Mouse (Mus musculus) heart, embryonic 12.5 days (tissue): ENCODE results near the gene Csf3. TPM values are rescaled to one million over a fixed set of nuclear protein-coding genes. Genes with fewer than 3 reads are reported as not detected.
"Not testable (repeated sequence)": the region's sequence is repeated elsewhere in the genome, so short reads cannot be mapped to it uniquely, and the experiment has no call there.

Experiments used
- ATAC-seq: fragments of 200-750 bp; cut with Nextera tagmentation; 2 replicates; pipeline ENCODE4 v1.8.0; 2017; ENCODE audit warnings: moderate TSS enrichment, moderate library complexity; ENCODE audit not compliant: insufficient number of reproducible peaks, low FRiP score
- H3K27ac ChIP-seq: fragments of 300-500 bp; sonication (generic); 2 replicates; pipeline ENCODE4 v1.5.1; 2016; ENCODE audit warnings: mild to moderate bottlenecking, moderate library complexity; ENCODE audit not compliant: poor library complexity, severe bottlenecking
- H3K27me3 ChIP-seq: fragments of 300-500 bp; sonication (generic); replicated peaks from 2 replicates; pipeline ENCODE4 v1.6.1; 2016; ENCODE audit warnings: mild to moderate bottlenecking, moderate library complexity
- H3K36me3 ChIP-seq: fragments of 300-500 bp; sonication (generic); 2 replicates; pipeline ENCODE4 v1.6.1; 2016; ENCODE audit warnings: mild to moderate bottlenecking, moderate library complexity
- H3K4me1 ChIP-seq: fragments of 300-500 bp; sonication (generic); replicated peaks from 2 replicates; pipeline ENCODE4 v1.6.1; 2016; ENCODE audit warnings: mild to moderate bottlenecking
- H3K4me2 ChIP-seq: fragments of 300-500 bp; sonication (generic); 2 replicates; pipeline ENCODE4 v1.6.1; 2016; ENCODE audit warnings: mild to moderate bottlenecking, moderate library complexity
- H3K4me3 ChIP-seq: fragments of 300-500 bp; sonication (generic); 2 replicates; pipeline ENCODE4 v1.5.1; 2016; ENCODE audit warnings: mild to moderate bottlenecking
- H3K9ac ChIP-seq: fragments of 300-500 bp; sonication (generic); 2 replicates; pipeline ENCODE4 v1.6.1; 2016; ENCODE audit warnings: mild to moderate bottlenecking, moderate library complexity
- H3K9me3 ChIP-seq: fragments of 300-500 bp; sonication (generic); replicated peaks from 2 replicates; pipeline ENCODE4 v1.6.1; 2016; ENCODE audit warnings: mild to moderate bottlenecking, moderate library complexity
- WGBS: fragments of 180-500 bp; shearing (Covaris S2); methylation state at CpG from one replicate; pipeline ENCODE4 v1.1.7; 2016; 5-methylcytosine and 5-hydroxymethylcytosine counted together
- polyA plus RNA-seq: library from polyadenylated mRNA; unstranded; fragments of >200 nt; fragmentation: Nextera tagmentation; extraction: Ambion mirVana; gene quantifications from 2 replicates; pipeline ENCODE4 v1.2.1, GENCODE M21; 2016

The Csf3 gene
- polyA plus RNA-seq, 1 experiment from 2014 or later = not detected

- not testable (repeated sequence) for H3K27ac ChIP-seq, H3K4me2 ChIP-seq, H3K9ac ChIP-seq, H3K9me3 ChIP-seq, H3K27me3 ChIP-seq, ATAC-seq, H3K4me3 ChIP-seq
- 86% methylated on average over 4 of the region's 4 CpGs for WGBS
- Histone ChIP-seq H3K36me3 (peaks cover 14% of the 10 kb centered on the region), H3K4me1 (peaks cover 15% of the 10 kb centered on the region)
Observed at GRCm38 (mm10) chr11:98680595-98680994, 20.5 kb upstream of the Csf3 start.

- ATAC-seq = no peak
- Histone ChIP-seq H3K4me2 (no peak overlapping the region), H3K9ac (no peak overlapping the region), H3K36me3 (peaks cover 20% of the 10 kb centered on the region), H3K9me3 (no peaks in the 10 kb centered on the region), H3K27me3 (no peaks in the 10 kb centered on the region), H3K4me3 (no peak overlapping the region), H3K4me1 (peaks cover 11% of the 10 kb centered on the region), H3K27ac (no peak overlapping the region)
- WGBS = 72% methylated on average over 4 of the region's 4 CpGs
Observed at GRCm38 (mm10) chr11:98681186-98681585, 19.9 kb upstream of the Csf3 start.

GRCm38 (mm10) chr11:98681786-98682745 lies 19.0 kb upstream of the Csf3 start, which contains the start of gene Psmd3:
Gene Psmd3 (plus strand): TSS chr11:98682554.
- Histone ChIP-seq H3K4me3 (peak within 1 kb of the TSS; percentile 84), H3K27me3 (no peaks in the 10 kb centered on the region), H3K27ac (peak within 1 kb of the TSS; percentile 36), H3K4me1 (peaks cover 8% of the 10 kb centered on the region), H3K36me3 (peaks cover 28% of the 10 kb centered on the region), H3K4me2 (peak within 1 kb of the TSS; percentile 95), H3K9ac (peak within 1 kb of the TSS; percentile 95), H3K9me3 (no peaks in the 10 kb centered on the region)
- 5% methylated on average over 45 of the region's 45 CpGs for WGBS
- peak; percentile 96 for ATAC-seq

DNA sequence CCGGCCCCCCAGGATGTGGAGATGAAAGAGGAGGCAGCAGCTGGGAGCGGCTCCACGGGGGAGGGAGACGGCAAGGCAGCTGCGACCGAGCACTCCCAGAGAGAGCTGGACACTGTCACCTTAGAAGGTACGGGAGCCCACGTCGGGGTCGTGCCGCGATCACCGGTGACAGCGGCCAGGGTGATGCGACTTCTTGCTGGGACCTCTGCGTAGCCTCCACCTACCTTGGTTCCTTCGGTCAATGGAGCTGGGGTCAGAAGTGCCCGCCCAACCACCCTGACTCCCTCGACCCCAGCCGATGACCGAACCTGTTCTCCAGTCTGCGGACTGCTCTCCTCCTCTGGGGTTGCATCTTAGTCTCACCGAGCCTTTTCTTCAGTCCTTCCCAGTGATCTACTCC lies 18.3 kb upstream of the Csf3 start:
- Histone ChIP-seq H3K27me3 (no peaks in the 10 kb centered on the region), H3K4me1 (peaks cover 8% of the 10 kb centered on the region), H3K9ac (peak overlapping the region; percentile 95), H3K36me3 (peaks cover 36% of the 10 kb centered on the region), H3K4me3 (peak overlapping the region; percentile 84), H3K9me3 (no peaks in the 10 kb centered on the region), H3K4me2 (peak overlapping the region; percentile 95), H3K27ac (peak overlapping the region; percentile 36)
- under 1% methylated on average over 23 of the region's 23 CpGs for WGBS
- peak; percentile 10 for ATAC-seq

- H3K27me3 ChIP-seq = no peaks in the 10 kb centered on the region
- H3K27ac ChIP-seq = no peak overlapping the region
- no peaks in the 10 kb centered on the region for H3K9me3 ChIP-seq
- 91% methylated on average over 9 of the region's 9 CpGs for WGBS
- no peak overlapping the region for H3K4me2 ChIP-seq
- H3K36me3 ChIP-seq = peaks cover 60% of the 10 kb centered on the region
- H3K9ac ChIP-seq = no peak overlapping the region
- ATAC-seq = no peak
- peaks cover 8% of the 10 kb centered on the region for H3K4me1 ChIP-seq
- no peak overlapping the region for H3K4me3 ChIP-seq
Observed at GRCm38 (mm10) chr11:98685642-98686041, 15.4 kb upstream of the Csf3 start.

DNA sequence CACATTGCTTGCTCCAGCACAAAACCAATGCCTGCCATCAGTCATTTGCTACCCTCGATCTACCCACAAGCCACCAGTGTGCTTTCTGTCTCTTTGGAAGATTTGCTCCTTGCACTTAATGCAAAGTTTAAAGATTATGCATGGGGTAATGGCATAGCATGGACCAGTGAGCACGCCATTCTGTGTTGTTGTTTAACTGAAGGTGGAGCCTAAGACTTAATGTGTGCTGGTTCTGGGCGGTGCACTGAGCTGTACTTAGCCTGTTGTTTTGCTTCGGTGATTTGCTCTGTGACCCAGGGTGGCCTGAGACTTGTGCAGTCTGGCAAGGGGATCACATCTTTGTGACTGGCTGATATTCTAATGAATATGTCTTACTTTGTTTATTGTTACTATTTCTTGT lies 14.1 kb upstream of the Csf3 start:
- H3K9ac ChIP-seq = no peak overlapping the region
- H3K4me3 ChIP-seq = no peak overlapping the region
- no peak overlapping the region for H3K27ac ChIP-seq
- peaks cover 73% of the 10 kb centered on the region for H3K36me3 ChIP-seq
- 91% methylated on average over 4 of the region's 4 CpGs for WGBS
- H3K27me3 ChIP-seq = no peaks in the 10 kb centered on the region
- H3K4me2 ChIP-seq = no peak overlapping the region
- no peaks in the 10 kb centered on the region for H3K9me3 ChIP-seq
- peaks cover 8% of the 10 kb centered on the region for H3K4me1 ChIP-seq
- no peak for ATAC-seq

GRCm38 (mm10) chr11:98688009-98688408 lies 13.1 kb upstream of the Csf3 start:
- no peak for ATAC-seq
- WGBS = 87% methylated on average over 8 of the region's 8 CpGs
- Histone ChIP-seq H3K4me1 (peaks cover 8% of the 10 kb centered on the region), H3K4me2 (no peak overlapping the region), H3K4me3 (no peak overlapping the region), H3K9ac (no peak overlapping the region), H3K27me3 (no peaks in the 10 kb centered on the region), H3K9me3 (no peaks in the 10 kb centered on the region), H3K36me3 (peaks cover 84% of the 10 kb centered on the region), H3K27ac (no peak overlapping the region)

DNA sequence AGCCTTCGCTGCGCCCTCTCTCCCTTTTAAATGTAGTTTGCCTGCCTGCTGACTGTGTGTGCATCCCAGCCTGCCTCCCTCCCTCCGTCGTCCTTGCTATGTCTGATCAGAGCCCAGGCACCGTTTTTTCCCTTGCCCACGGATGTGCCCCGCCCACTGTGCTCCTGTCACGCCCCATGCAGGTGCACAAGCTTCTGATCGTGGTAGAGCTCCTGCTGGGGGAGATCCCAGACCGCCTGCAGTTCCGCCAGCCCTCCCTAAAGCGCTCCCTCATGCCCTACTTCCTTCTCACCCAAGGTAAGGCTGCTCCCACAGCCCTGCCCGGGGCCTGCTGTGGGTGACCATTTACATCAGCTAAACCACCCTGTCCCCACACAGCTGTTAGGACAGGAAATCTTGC lies 7.9 kb upstream of the Csf3 start:
- Histone ChIP-seq H3K4me2 (no peak overlapping the region), H3K4me1 (peaks cover 8% of the 10 kb centered on the region; the same call in 1 of the 2 replicates), H3K4me3 (no peak overlapping the region), H3K36me3 (peaks cover 92% of the 10 kb centered on the region), H3K9me3 (no peaks in the 10 kb centered on the region), H3K27ac (no peak overlapping the region), H3K27me3 (no peaks in the 10 kb centered on the region), H3K9ac (no peak overlapping the region)
- 79% methylated on average over 13 of the region's 13 CpGs for WGBS
- ATAC-seq = no peak

DNA sequence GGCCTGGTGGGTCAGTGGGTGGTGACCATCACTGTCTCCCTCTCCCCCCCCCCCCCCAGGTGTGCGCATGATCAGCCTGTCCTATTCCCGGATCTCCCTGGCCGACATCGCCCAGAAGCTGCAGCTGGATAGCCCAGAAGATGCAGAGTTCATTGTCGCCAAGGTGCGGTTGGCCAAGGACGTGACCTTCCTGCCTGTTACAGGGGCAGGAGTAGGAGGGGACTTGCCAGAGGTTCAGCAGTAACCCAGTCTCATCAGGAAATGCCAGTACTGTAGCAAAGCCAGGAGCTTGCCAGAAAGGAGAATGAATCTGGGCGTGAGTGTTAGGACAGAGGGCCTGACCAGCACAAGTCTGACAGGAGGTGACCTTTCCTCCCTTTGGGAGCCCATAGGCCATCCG lies 7.3 kb upstream of the Csf3 start:
- Histone ChIP-seq H3K27ac (no peak overlapping the region), H3K36me3 (peaks cover 88% of the 10 kb centered on the region), H3K27me3 (no peaks in the 10 kb centered on the region), H3K9ac (no peak overlapping the region), H3K4me2 (no peak overlapping the region), H3K9me3 (no peaks in the 10 kb centered on the region), H3K4me1 (peaks cover 8% of the 10 kb centered on the region; the same call in 1 of the 2 replicates), H3K4me3 (no peak overlapping the region)
- WGBS = 88% methylated on average over 9 of the region's 9 CpGs
- ATAC-seq = no peak

DNA sequence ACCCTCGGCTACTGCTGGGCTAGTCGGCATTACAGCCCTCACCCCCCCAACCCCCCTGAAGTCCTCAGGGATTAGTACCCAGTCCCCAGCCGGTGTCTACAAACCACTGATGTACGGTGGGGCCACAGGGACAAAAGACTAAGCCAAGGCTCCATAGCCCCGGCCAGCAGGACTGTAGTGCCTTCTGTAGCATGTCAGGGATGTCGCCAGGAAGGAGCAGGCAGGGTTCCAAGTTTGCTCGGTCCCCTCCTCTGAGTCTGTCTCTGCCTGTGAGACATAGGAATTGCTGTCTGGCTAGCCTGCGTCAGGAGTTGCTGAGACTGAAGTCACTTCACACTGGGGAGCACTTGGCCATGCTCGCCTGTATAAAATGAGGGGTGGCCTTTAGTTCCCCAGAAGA lies 6.8 kb upstream of the Csf3 start:
- Histone ChIP-seq H3K27ac (no peak overlapping the region), H3K36me3 (peaks cover 85% of the 10 kb centered on the region), H3K4me2 (no peak overlapping the region), H3K9me3 (no peaks in the 10 kb centered on the region), H3K4me1 (peaks cover 8% of the 10 kb centered on the region; the same call in 1 of the 2 replicates), H3K27me3 (no peaks in the 10 kb centered on the region), H3K4me3 (no peak overlapping the region), H3K9ac (no peak overlapping the region)
- ATAC-seq = no peak
- 72% methylated on average over 9 of the region's 9 CpGs for WGBS

- H3K4me1 ChIP-seq = peaks cover 12% of the 10 kb centered on the region; the same call in 1 of the 2 replicates
- H3K27ac ChIP-seq = no peak overlapping the region
- peaks cover 74% of the 10 kb centered on the region for H3K36me3 ChIP-seq
- no peak overlapping the region for H3K4me2 ChIP-seq
- ATAC-seq = no peak
- WGBS = 73% methylated on average over 14 of the region's 14 CpGs
- H3K4me3 ChIP-seq = no peak overlapping the region
- no peaks in the 10 kb centered on the region for H3K27me3 ChIP-seq
- H3K9me3 ChIP-seq = no peaks in the 10 kb centered on the region
- no peak overlapping the region for H3K9ac ChIP-seq
Observed at GRCm38 (mm10) chr11:98695408-98695807, 5.7 kb upstream of the Csf3 start.
